Mouse (Mus musculus) left cerebral cortex, adult 9 months (tissue): ENCODE measurements at regions not wholly inside any gene's neighbourhood (a gene's known extent, or its start where the extent isn't known, plus 50 kb on each side); places are given as distances from the start of the nearest gene placed in this dataset.

ENCODE experiments used
- DNase-seq, 2 experiments: peaks; one replicate each; pipeline ENCODE4 v3.0.0; 2022; ENCODE audit warnings: low spot score in 2 of 2

DNA sequence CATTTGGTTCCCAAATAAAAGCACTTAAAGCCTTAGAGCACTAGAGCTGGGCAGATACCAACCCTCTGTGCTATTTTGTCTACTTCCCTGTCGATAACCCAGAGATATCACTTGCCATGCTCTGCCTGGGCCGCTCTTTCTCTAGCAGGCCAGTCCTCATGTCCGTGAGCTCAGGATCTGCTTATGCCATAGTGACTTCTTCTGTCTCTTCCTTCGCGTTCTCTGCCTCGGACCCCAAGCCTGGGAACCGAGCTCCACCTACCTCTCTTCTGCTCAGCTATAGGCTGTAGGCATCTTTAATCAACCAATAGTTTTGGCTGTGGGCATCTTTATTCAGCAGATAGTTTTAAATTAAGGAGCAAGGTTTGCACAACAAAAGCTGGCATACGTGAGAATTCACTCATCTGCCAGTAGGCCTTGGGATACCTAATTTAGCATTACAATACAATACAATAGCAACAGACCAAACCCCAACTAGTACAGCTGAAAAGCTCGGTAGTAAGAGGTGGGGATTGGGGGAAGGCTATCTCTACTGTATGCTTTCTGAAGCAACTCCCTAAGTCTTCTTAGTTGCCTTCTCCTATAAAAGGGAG is 72.0 kb upstream of the Eomes start:
- DNase-seq: no peak

DNA sequence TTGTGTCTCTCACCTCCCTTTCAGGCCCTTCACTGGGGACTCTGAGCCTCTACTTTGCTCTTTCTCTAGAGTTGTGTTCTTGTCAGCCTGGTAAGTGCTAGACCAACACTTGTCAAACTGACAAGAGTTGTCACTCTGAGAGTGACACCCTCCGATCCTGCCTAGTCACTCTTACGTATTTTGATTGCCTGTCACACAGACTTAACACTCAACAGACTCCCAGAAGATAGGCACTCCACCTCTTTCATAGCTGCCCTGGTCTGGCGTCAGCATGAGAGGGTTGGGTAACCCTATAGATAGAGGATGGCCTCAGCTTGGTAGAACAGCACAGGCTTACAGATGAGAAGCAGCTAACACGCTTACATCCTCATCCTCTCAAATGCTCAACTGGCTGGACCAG is 62.0 kb upstream of the Eomes start:
- DNase-seq: no peak

DNA sequence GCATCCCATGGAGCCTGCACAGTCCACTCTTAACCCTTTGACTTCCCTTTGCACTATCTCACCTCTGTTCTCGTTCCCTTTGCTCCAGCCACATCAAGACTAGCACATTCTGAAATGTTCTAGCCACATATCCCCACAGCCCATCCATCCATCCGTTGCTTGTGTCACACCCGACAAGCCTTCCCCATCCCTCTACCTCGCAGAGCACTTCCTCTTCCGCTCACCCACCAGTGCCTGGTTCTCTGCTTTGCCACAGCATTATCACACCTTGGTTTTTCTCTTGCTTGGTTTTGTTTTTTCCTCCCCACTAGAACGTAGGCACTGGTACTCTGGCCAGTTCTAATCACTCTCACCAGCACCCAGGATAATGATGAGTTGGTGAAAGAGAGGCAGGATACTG is 61.5 kb upstream of the Eomes start:
- no peak for DNase-seq

DNA sequence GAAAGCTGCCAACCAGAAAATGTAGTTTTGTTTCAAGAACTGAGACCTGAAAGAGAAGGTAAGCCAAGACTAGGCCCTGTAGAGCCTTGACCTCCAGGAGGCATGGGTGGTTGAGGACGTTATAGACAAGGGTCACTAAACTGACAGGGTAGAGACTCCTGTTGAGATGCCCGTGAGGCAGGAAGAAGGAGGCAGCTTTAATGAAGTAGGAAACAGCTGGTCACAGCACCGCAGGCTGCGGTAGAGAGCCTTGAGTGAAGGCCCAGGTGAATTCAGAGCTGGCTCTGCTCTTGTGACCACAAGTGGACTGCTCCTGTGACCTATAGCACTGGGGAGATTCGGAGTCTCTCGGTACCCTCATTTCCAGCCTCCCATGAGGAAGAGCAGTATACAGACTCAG is 53.7 kb upstream of the Eomes start:
- no peak for DNase-seq
